Mouse (Mus musculus) testis, adult 2 months (tissue): ENCODE data around the gene Id2. TPM values are rescaled to one million over a fixed set of nuclear protein-coding genes. Genes with fewer than 3 reads are reported as not detected.
A peak's percentile ranks its signal among the peaks of the same experiment; 100 is the strongest.

Experiments used
- H3K27ac ChIP-seq: fragments of 200-500 bp; 2 replicates; pipeline ENCODE4 v1.5.1; 2012; ENCODE audit warnings: low read depth, low read length; ENCODE audit not compliant: control insufficient read depth, insufficient read depth
- H3K27me3 ChIP-seq: fragments of 200-500 bp; 2 replicates; pipeline ENCODE4 v1.6.1; 2012; ENCODE audit warnings: mild to moderate bottlenecking, low read length, moderate library complexity; ENCODE audit not compliant: control insufficient read depth, insufficient read depth
- H3K36me3 ChIP-seq: fragments of 200-500 bp; 2 replicates; pipeline ENCODE4 v1.6.1; 2012; ENCODE audit warnings: mild to moderate bottlenecking, low read length; ENCODE audit not compliant: control insufficient read depth, insufficient read depth
- H3K4me1 ChIP-seq: fragments of 200-500 bp; 2 replicates; pipeline ENCODE4 v1.6.1; 2012; ENCODE audit warnings: low read length; ENCODE audit not compliant: control insufficient read depth, insufficient read depth
- H3K4me3 ChIP-seq: fragments of 200-500 bp; 2 replicates; pipeline ENCODE4 v1.5.1; 2012; ENCODE audit warnings: low read depth, mild to moderate bottlenecking, low read length, moderate library complexity, mixed read lengths; ENCODE audit not compliant: control insufficient read depth
- CTCF ChIP-seq: fragments of 200-500 bp; IDR thresholded peaks from 2 replicates; pipeline ENCODE4 v1.5.1; 2012; ENCODE audit warnings: low read depth, mild to moderate bottlenecking, inconsistent platforms, low read length, moderate library complexity; ENCODE audit not compliant: control insufficient read depth, insufficient read depth, insufficient replicate concordance
- POLR2A ChIP-seq: fragments of 200-500 bp; IDR thresholded peaks from 2 replicates; pipeline ENCODE4 v1.6.1; 2012; ENCODE audit warnings: low read depth, mild to moderate bottlenecking, inconsistent platforms, low read length, moderate library complexity; ENCODE audit not compliant: control insufficient read depth
- polyA plus RNA-seq: library from polyadenylated mRNA; depleted of rRNA; stranded (reverse); fragments of >200 nt; gene quantifications from 2 replicates; pipeline ENCODE4 v1.2.3, GENCODE M21; 2012

The Id2 gene
- polyA plus RNA-seq, 1 experiment, result 7.6 TPM

DNA sequence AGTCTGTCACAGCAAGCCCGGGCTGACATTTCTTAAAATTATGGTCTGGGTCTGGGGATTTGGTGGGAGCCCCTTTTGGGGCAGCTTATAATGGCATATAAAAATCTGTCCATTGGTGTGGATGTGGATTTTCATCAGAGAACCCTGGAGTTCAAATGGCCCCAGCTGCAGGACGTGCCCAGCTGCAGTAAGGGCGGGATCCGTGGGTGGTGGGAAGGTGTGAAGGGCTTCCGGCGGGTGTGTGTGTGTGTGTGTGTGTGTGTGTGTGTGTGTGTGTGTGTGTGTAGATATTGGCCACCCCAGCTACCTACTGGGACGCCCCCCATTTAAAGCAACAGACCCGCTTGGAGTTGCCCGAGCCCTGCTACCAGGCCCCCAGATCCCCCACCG lies 1.2 kb upstream of the Id2 start:
- Histone ChIP-seq H3K27me3 (peaks cover 2% of the 10 kb centered on the region), H3K4me1 (peaks cover 45% of the 10 kb centered on the region), H3K4me3 (peak overlapping the region; percentile 82), H3K27ac (peak overlapping the region; percentile 82), H3K36me3 (no peaks in the 10 kb centered on the region)
- TF ChIP-seq CTCF (no peak), POLR2A (no peak)

DNA sequence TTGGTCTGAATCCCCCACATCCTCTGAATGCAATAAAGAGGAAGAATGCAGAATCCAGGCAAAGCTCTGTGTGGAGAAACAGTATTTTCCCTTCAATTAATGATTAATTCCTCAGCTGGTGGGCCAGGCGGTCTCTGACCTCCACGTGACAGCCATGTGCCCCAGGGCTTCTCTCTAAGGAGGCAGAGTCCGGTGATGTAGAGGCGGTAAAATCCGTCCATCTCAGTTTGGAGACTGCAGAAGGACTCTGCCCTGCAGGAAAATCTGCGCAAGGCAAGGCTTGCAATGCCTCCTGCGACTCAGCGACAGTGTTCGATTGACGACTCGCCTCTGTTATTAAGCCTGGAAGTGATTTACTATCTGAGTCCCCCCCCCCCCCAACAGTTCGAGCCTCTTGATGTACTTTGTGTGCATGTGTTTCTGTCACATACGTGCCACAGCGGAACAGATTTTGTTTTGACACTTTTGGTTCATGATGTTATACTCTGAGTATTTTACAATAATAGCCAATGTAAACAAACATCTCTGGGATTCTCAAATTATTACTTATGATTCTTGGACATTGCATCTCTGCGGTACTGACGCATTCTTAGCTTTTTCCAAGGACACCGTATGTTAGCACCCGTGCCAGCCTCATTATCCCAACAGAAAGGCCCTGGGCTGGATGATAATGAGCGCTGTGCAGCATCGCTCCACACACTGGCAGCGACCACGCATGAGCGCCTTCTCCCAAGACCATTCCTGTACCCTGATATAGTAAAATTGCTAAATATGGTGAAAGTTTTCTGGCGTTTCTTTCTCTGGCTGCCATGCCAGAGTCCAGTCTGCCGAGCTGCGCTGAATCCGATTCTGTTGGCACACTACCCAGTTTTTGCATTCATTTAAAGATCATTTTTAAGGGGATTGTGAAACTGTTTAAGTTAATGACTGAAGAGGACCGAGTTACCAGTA lies 545 bp upstream of the Id2 start:
- Histone ChIP-seq H3K27me3 (peaks cover 2% of the 10 kb centered on the region), H3K4me1 (peaks cover 50% of the 10 kb centered on the region), H3K36me3 (no peaks in the 10 kb centered on the region), H3K4me3 (no peak overlapping the region; the same call in 1 of the 2 replicates), H3K27ac (peak overlapping the region; percentile 82)
- TF ChIP-seq CTCF (no peak), POLR2A (no peak)

DNA sequence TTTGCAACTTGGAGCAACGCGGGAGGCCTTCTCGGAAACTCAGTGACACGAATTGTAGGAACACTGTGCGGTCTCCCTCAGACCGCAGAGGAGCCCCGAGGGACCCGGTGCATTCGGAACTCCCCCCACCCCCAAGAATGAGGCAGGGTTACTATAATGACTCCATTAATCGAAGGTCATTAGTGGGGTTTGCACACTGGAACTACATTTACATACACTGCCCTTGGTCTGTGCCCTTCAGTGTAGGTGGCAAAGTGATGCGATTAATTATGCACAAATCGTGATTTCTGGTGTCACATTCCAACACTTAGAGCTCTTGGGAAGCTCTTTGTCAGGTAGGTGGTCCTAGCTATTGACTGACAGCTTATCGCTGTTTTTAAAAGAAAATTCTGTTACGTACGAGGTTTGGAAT lies 294 bp downstream of the Id2 start:
- Histone ChIP-seq H3K27ac (peak overlapping the region; percentile 78), H3K4me1 (peaks cover 47% of the 10 kb centered on the region)

DNA sequence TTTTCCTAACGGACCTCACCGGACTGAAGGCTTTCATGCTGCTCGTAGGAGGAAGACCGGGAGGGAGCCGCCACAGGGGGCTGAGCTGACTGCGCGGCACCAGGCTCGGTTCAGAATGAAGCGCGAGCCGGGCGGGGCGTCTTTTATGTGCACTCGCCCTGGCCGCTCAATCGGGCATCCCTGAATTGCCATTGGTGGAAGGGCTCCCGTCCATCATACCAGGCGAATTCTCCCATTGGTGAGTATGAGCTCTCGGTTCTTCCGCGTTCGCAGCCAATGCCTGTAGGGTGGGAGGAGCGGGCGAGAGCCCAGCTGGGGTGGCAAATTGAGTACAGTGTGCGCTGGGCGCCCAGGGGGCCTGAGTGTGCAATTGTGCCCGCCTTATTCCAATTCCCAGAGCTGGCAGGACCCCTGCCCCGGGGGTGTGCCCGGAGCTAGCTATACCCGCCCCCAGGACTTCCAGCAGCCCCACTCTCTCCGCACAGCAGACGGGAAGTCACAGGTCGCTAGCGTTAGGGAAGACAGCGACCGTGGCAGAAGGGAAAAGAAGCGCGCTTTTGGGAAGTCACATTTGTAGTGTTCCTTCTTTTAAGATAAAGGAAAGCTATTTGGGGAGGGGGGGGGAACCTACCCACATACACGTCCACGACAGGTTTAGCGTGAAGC lies 833 bp downstream of the Id2 start:
- H3K27me3 ChIP-seq, result peaks cover 2% of the 10 kb centered on the region; the same call in 1 of the 2 replicates
- no peaks in the 10 kb centered on the region for H3K36me3 ChIP-seq
- H3K27ac ChIP-seq, result peak overlapping the region; percentile 78
- peaks cover 47% of the 10 kb centered on the region for H3K4me1 ChIP-seq
- no peak for TF ChIP-seq CTCF
- peak; percentile 75 for TF ChIP-seq POLR2A
- peak overlapping the region; percentile 79 for H3K4me3 ChIP-seq

More for the DNA sequence above, 294 bp downstream of the Id2 start:
- TF ChIP-seq CTCF, result no peak
- no peak for TF ChIP-seq POLR2A
- Histone ChIP-seq H3K27me3 (peaks cover 2% of the 10 kb centered on the region), H3K36me3 (no peaks in the 10 kb centered on the region), H3K4me3 (peak overlapping the region; percentile 79)

DNA sequence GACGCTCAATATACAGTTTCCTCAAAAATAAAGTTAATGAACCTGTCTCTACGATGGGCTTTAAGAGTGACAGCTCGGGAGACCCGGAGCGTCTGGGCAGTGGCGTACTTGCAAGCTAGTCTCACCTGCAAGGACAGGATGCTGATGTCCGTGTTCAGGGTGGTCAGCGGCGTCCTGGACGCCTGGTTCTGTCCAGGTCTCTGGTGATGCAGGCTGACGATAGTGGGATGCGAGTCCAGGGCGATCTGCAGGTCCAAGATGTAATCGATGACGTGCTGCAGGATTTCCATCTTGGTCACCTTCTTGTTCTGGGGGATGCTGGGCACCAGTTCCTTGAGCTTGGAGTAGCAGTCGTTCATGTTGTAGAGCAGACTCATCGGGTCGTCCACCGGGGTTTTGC lies 1.4 kb downstream of the Id2 start:
- peaks cover 41% of the 10 kb centered on the region for H3K4me1 ChIP-seq
- H3K27ac ChIP-seq, result no peak overlapping the region
- TF ChIP-seq POLR2A (no peak), CTCF (no peak)
- peak overlapping the region; percentile 79 for H3K4me3 ChIP-seq
- H3K27me3 ChIP-seq, result no peaks in the 10 kb centered on the region; the same call in 1 of the 2 replicates
- H3K36me3 ChIP-seq, result no peaks in the 10 kb centered on the region

DNA sequence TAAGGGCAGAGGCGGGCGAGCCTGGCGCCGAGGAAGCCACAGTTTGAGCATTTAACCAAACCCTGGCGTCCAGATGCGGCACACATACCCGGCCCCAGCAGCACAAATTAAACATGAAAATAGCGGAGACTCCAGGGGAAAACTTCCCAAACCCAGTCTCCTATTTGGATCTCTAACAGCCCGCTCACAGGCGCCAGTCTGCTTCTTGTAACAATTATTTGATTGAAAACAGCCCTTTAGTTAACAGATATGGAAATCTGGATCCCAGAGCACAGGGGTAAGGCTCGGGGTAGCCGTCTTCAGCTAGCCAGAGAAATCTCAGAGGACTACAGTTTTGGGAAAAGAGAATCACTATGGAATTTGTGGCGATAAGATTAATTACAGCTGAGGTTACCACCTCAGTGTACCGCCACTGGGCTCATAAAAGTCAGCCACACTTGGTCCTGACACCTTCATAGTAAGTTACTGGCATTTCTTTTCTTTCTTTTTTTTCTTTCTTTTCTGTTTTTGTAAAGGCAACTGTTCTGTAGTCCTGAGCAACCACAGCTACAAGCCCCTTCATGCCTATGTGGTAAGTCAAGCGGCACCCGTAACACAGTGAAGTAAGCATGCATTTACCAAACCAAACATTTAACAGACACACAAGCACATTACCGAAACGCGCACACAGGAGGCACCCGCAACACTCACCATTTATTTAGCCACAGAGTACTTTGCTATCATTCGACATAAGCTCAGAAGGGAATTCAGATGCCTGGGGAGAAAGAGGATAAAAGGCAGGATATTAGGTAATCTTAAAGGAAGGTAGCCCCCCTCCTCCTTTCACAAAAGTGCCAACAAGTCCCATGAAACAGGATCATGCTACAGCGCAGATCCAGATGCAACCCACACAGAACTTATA lies 2.1 kb downstream of the Id2 start:
- peaks cover 40% of the 10 kb centered on the region for H3K4me1 ChIP-seq
- no peak overlapping the region for H3K27ac ChIP-seq
- TF ChIP-seq CTCF, result no peak
- TF ChIP-seq POLR2A, result no peak
- H3K27me3 ChIP-seq, result no peaks in the 10 kb centered on the region; the same call in 1 of the 2 replicates
- H3K36me3 ChIP-seq, result no peaks in the 10 kb centered on the region
- peak overlapping the region; percentile 79 for H3K4me3 ChIP-seq
